Mouse (Mus musculus) intestine, embryonic 16.5 days (tissue): ENCODE results near the gene Ano8. TPM values are rescaled to one million over a fixed set of nuclear protein-coding genes. Genes with fewer than 3 reads are reported as not detected.
"Not testable (repeated sequence)": the region's sequence is repeated elsewhere in the genome, so short reads cannot be mapped to it uniquely, and the experiment has no call there.

ENCODE experiments used
- ATAC-seq: fragments of 200-750 bp; cut with Nextera tagmentation; 2 replicates; pipeline ENCODE4 v1.8.0; 2017; ENCODE audit warnings: moderate TSS enrichment, moderate library complexity
- H3K27ac ChIP-seq: fragments of 300-500 bp; sonication (generic); 2 replicates; pipeline ENCODE4 v1.5.1; 2014; ENCODE audit warnings: mild to moderate bottlenecking, low read length
- H3K27me3 ChIP-seq: fragments of 300-500 bp; sonication (generic); replicated peaks from 2 replicates; pipeline ENCODE4 v1.6.1; 2014; ENCODE audit warnings: low read length, control low read depth, mixed read lengths; ENCODE audit not compliant: control insufficient read depth, insufficient read depth
- H3K36me3 ChIP-seq: fragments of 300-500 bp; sonication (generic); 2 replicates; pipeline ENCODE4 v1.6.1; 2014; ENCODE audit warnings: low read length, control low read depth; ENCODE audit not compliant: control insufficient read depth, insufficient read depth
- H3K4me1 ChIP-seq: fragments of 300-500 bp; sonication (generic); 2 replicates; pipeline ENCODE4 v1.6.1; 2014; ENCODE audit warnings: low read length, control low read depth, mixed read lengths; ENCODE audit not compliant: control insufficient read depth, insufficient read depth
- H3K4me2 ChIP-seq: fragments of 300-500 bp; sonication (generic); 2 replicates; pipeline ENCODE4 v1.6.1; 2014; ENCODE audit warnings: low read depth, low read length, control low read depth
- H3K4me3 ChIP-seq: fragments of 300-500 bp; sonication (generic); 2 replicates; pipeline ENCODE4 v1.5.1; 2014; ENCODE audit warnings: mild to moderate bottlenecking, low read length
- H3K9ac ChIP-seq: fragments of 300-500 bp; sonication (generic); 2 replicates; pipeline ENCODE4 v1.6.1; 2014; ENCODE audit warnings: low read depth, low read length
- H3K9me3 ChIP-seq: fragments of 300-500 bp; sonication (generic); 2 replicates; pipeline ENCODE4 v1.6.1; 2016; ENCODE audit warnings: low read length, control low read depth; ENCODE audit not compliant: control insufficient read depth
- WGBS: fragments of 180-500 bp; shearing (Covaris S2); extraction: QIAGEN DNeasy Blood & Tissue Kit; methylation state at CpG from one replicate; pipeline ENCODE4 v1.1.7; 2014; 5-methylcytosine and 5-hydroxymethylcytosine counted together
- polyA plus RNA-seq: library from polyadenylated mRNA; unstranded; fragments of >200 nt; fragmentation: Nextera tagmentation; extraction: Ambion mirVana; gene quantifications from 2 replicates; pipeline ENCODE4 v1.2.1, GENCODE M21; 2015

Gene Ano8
- 0.20 and 0.43 TPM in 2 replicates for polyA plus RNA-seq

GRCm38 (mm10) chr8:71485142-71486135, at the start of gene Ano8:
Gene Ano8 (minus strand): TSS chr8:71485963.
- WGBS = 6% methylated on average over 57 of the region's 58 CpGs
- peak within 1 kb of the TSS; percentile 73 for H3K27ac ChIP-seq
- H3K9ac ChIP-seq = peak within 1 kb of the TSS; percentile 86
- peak within 1 kb of the TSS; percentile 97 for H3K4me2 ChIP-seq
- H3K4me1 ChIP-seq = peaks cover 24% of the 10 kb centered on the region
- no peaks in the 10 kb centered on the region for H3K27me3 ChIP-seq
- H3K4me3 ChIP-seq = peak within 1 kb of the TSS; percentile 82
- no peaks in the 10 kb centered on the region for H3K36me3 ChIP-seq
- peak; percentile 67 for ATAC-seq
- H3K9me3 ChIP-seq = no peaks in the 10 kb centered on the region

- ATAC-seq = no peak
- no peak overlapping the region for H3K4me3 ChIP-seq
- 41% methylated on average over 3 of the region's 3 CpGs for WGBS
- H3K27ac ChIP-seq = no peak overlapping the region
- no peak overlapping the region for H3K9ac ChIP-seq
- H3K4me1 ChIP-seq = peaks cover 12% of the 10 kb centered on the region
- no peak overlapping the region for H3K4me2 ChIP-seq
- no peaks in the 10 kb centered on the region for H3K9me3 ChIP-seq
- H3K36me3 ChIP-seq = no peaks in the 10 kb centered on the region
- H3K27me3 ChIP-seq = no peaks in the 10 kb centered on the region
Observed at GRCm38 (mm10) chr8:71534263-71534810, 48.6 kb upstream of the Ano8 start.

- not testable (repeated sequence) for H3K27me3 ChIP-seq, H3K36me3 ChIP-seq, H3K4me3 ChIP-seq, H3K4me2 ChIP-seq, H3K27ac ChIP-seq, ATAC-seq, H3K9me3 ChIP-seq, H3K9ac ChIP-seq, H3K4me1 ChIP-seq
- WGBS = 66% methylated on average over 5 of the region's 12 CpGs
Observed at GRCm38 (mm10) chr8:71530735-71531467, 45.1 kb upstream of the Ano8 start.

- peak; percentile 62 for ATAC-seq
- peaks cover 20% of the 10 kb centered on the region for H3K27me3 ChIP-seq
- no peak overlapping the region for H3K4me2 ChIP-seq
- H3K27ac ChIP-seq = peak overlapping the region; percentile 63
- peaks cover 3% of the 10 kb centered on the region; the same call in 1 of the 2 replicates for H3K4me1 ChIP-seq
- no peak overlapping the region for H3K4me3 ChIP-seq
- no peaks in the 10 kb centered on the region for H3K9me3 ChIP-seq
- no peaks in the 10 kb centered on the region for H3K36me3 ChIP-seq
- 75% methylated on average over 11 of the region's 11 CpGs for WGBS
- H3K9ac ChIP-seq = no peak overlapping the region
Observed at GRCm38 (mm10) chr8:71528362-71529073, 42.8 kb upstream of the Ano8 start.

- no peaks in the 10 kb centered on the region for H3K9me3 ChIP-seq
- 57% methylated on average over 3 of the region's 3 CpGs for WGBS
- H3K27me3 ChIP-seq = peaks cover 20% of the 10 kb centered on the region
- H3K4me2 ChIP-seq = no peak overlapping the region
- peak overlapping the region; percentile 50 for H3K27ac ChIP-seq
- no peak for ATAC-seq
- no peak overlapping the region for H3K9ac ChIP-seq
- H3K36me3 ChIP-seq = no peaks in the 10 kb centered on the region
- H3K4me1 ChIP-seq = peaks cover 3% of the 10 kb centered on the region; the same call in 1 of the 2 replicates
- H3K4me3 ChIP-seq = no peak overlapping the region
Observed at GRCm38 (mm10) chr8:71527162-71527870, 41.6 kb upstream of the Ano8 start.

GRCm38 (mm10) chr8:71526272-71526671, 40.5 kb upstream of the Ano8 start:
- Histone ChIP-seq H3K27ac (peak overlapping the region; percentile 50; the same call in 1 of the 2 replicates), H3K4me2 (no peak overlapping the region), H3K36me3 (no peaks in the 10 kb centered on the region), H3K9me3 (no peaks in the 10 kb centered on the region), H3K9ac (no peak overlapping the region), H3K4me3 (no peak overlapping the region), H3K4me1 (peaks cover 3% of the 10 kb centered on the region; the same call in 1 of the 2 replicates), H3K27me3 (peaks cover 20% of the 10 kb centered on the region)
- 29% methylated on average over 6 of the region's 6 CpGs for WGBS
- no peak for ATAC-seq

GRCm38 (mm10) chr8:71525226-71526050, 39.7 kb upstream of the Ano8 start, which contains the start of gene Ccdc194:
Gene Ccdc194 (minus strand): TSS chr8:71525711.
- ATAC-seq = no peak
- H3K36me3 ChIP-seq = no peaks in the 10 kb centered on the region
- peaks cover 3% of the 10 kb centered on the region; the same call in 1 of the 2 replicates for H3K4me1 ChIP-seq
- H3K9ac ChIP-seq = peak within 1 kb of the TSS; percentile 37; the same call in 1 of the 2 replicates
- 15% methylated on average over 46 of the region's 46 CpGs for WGBS
- H3K4me3 ChIP-seq = no peak within 1 kb of the TSS
- peak within 1 kb of the TSS; percentile 50 for H3K27ac ChIP-seq
- H3K27me3 ChIP-seq = peaks cover 20% of the 10 kb centered on the region
- peak within 1 kb of the TSS; percentile 22; the same call in 1 of the 2 replicates for H3K4me2 ChIP-seq
- H3K9me3 ChIP-seq = no peaks in the 10 kb centered on the region
